Mouse (Mus musculus) thymus, adult 2 months (tissue): Measurements from ENCODE around the gene Cfap299.

Experiments used
- CTCF ChIP-seq: fragments of 200-500 bp; IDR thresholded peaks from 2 replicates; pipeline ENCODE4 v1.5.1; 2012; ENCODE audit warnings: mild to moderate bottlenecking, control low read depth, low read length, moderate library complexity, borderline replicate concordance; ENCODE audit not compliant: control insufficient read depth, poor library complexity, insufficient read depth; ENCODE audit errors: extremely low read depth
- POLR2A ChIP-seq: fragments of 200-500 bp; IDR thresholded peaks from 2 replicates; pipeline ENCODE4 v1.6.1; 2012; ENCODE audit warnings: mild to moderate bottlenecking, low read length, control low read depth, moderate library complexity; ENCODE audit not compliant: control insufficient read depth, poor library complexity, insufficient read depth; ENCODE audit errors: extremely low read depth

GRCm38 (mm10) chr5:98569029-98569513 is 240.0 kb downstream of the Cfap299 start:
- TF ChIP-seq POLR2A = no peak
- no peak for TF ChIP-seq CTCF
